8 mouse cellular contexts compared by ENCODE assay signal in genomic region chr4:114405682-114406354, GRCm38 (mm10). TPM values are rescaled to one million over a fixed set of nuclear protein-coding genes. Genes with fewer than 3 reads are reported as not detected.
A peak's percentile ranks its signal among the peaks of the same experiment; 100 is the strongest.
DNase-seq lines count a peak whose midpoint lies in the region; ATAC-seq and TF ChIP-seq lines count a peak whose summit lies in the region.

No protein-coding gene starts in this region.

- no peaks in the 10 kb centered on the region for H3K79me2 ChIP-seq in C2C12 (ENCODE audit: control insufficient read depth, insufficient read depth)

- WGBS in forebrain, embryonic 13.5 days: 1% methylated on average over 29 of the region's 74 CpGs
- WGBS in heart, postnatal 0 days: 0% methylated on average over 23 of the region's 74 CpGs
- WGBS in liver, embryonic 13.5 days (ENCODE audit: insufficient replicate concordance): 0% methylated on average over 21 of the region's 74 CpGs
- under 1% methylated on average over 37 of the region's 74 CpGs for WGBS in stomach, embryonic 15.5 days

- peak; percentile 92 for DNase-seq in heart, postnatal 0 days (ENCODE audit: low spot score)
- DNase-seq in kidney, postnatal 36 days: peak; percentile 92 to 95
- peak; percentile 25 for DNase-seq in liver, embryonic 13.5 days
- peak; percentile 95 for DNase-seq in neural tube, embryonic 10.5 days (ENCODE audit: extremely low spot score, low spot score)

- no peaks in the 10 kb centered on the region for H3K79me3 ChIP-seq in C2C12 (ENCODE audit: low read depth)

- H3K27me3 ChIP-seq in C2C12 (ENCODE audit: control insufficient read depth, insufficient read depth, insufficient read length): peaks cover 37% of the 10 kb centered on the region
- H3K27me3 ChIP-seq in forebrain, embryonic 13.5 days: peaks cover 28% of the 10 kb centered on the region
- H3K27me3 ChIP-seq in heart, postnatal 0 days (ENCODE audit: control insufficient read depth, insufficient read depth, low read length): peaks cover 29% of the 10 kb centered on the region
- peaks cover 58% of the 10 kb centered on the region for H3K27me3 ChIP-seq in liver, embryonic 13.5 days
- peaks cover 16% of the 10 kb centered on the region for H3K27me3 ChIP-seq in stomach, embryonic 15.5 days (replicated peaks)

- H3K4me3 ChIP-seq in C2C12 (ENCODE audit: insufficient read depth, poor library complexity, severe bottlenecking): no peak overlapping the region
- H3K4me3 ChIP-seq in forebrain, embryonic 13.5 days: peak overlapping the region; percentile 73
- H3K4me3 ChIP-seq in heart, postnatal 0 days (ENCODE audit: low read depth, low read length): peak overlapping the region; percentile 92
- H3K4me3 ChIP-seq in liver, embryonic 13.5 days (replicated peaks): peak overlapping the region; percentile 58
- peak overlapping the region; percentile 65 for H3K4me3 ChIP-seq in stomach, embryonic 15.5 days (replicated peaks)

- H3K4me1 ChIP-seq in forebrain, embryonic 13.5 days: peaks cover 24% of the 10 kb centered on the region
- peaks cover 11% of the 10 kb centered on the region for H3K4me1 ChIP-seq in heart, postnatal 0 days (ENCODE audit: control insufficient read depth, insufficient read depth)
- peaks cover 11% of the 10 kb centered on the region for H3K4me1 ChIP-seq in liver, embryonic 13.5 days (replicated peaks)
- peaks cover 6% of the 10 kb centered on the region; the same call in 1 of the 2 replicates for H3K4me1 ChIP-seq in stomach, embryonic 15.5 days

- peak overlapping the region; percentile 73 for H3K9ac ChIP-seq in forebrain, embryonic 13.5 days
- peak overlapping the region; percentile 95 for H3K9ac ChIP-seq in heart, postnatal 0 days (replicated peaks; ENCODE audit: low read depth, low read length)
- H3K9ac ChIP-seq in liver, embryonic 13.5 days: 0 out of 2 replicates have a peak overlapping the region, but pooled peaks have one; percentile 26
- peak overlapping the region; percentile 47; the same call in 1 of the 2 replicates for H3K9ac ChIP-seq in stomach, embryonic 15.5 days

- H3K4me2 ChIP-seq in forebrain, embryonic 13.5 days: peak overlapping the region; percentile 98
- peak overlapping the region; percentile 95 for H3K4me2 ChIP-seq in heart, postnatal 0 days (ENCODE audit: low read depth, low read length)
- H3K4me2 ChIP-seq in liver, embryonic 13.5 days: peak overlapping the region; percentile 70
- H3K4me2 ChIP-seq in stomach, embryonic 15.5 days: peak overlapping the region; percentile 98

- peak; percentile 89 for TF ChIP-seq CTCF in C2C12 (IDR thresholded peaks at IDR 0.05; ENCODE audit: control insufficient read depth, insufficient read depth, insufficient read length)
- TF ChIP-seq CTCF in heart, postnatal 0 days (IDR thresholded peaks at IDR 0.05; ENCODE audit: low read depth): peak; percentile 99

- peak overlapping the region; percentile 63 for H3ac ChIP-seq in C2C12 (ENCODE audit: control insufficient read depth, insufficient read length, low read depth)

- no peaks in the 10 kb centered on the region for H3K9me3 ChIP-seq in forebrain, embryonic 13.5 days (replicated peaks)
- no peaks in the 10 kb centered on the region for H3K9me3 ChIP-seq in heart, postnatal 0 days (replicated peaks; ENCODE audit: control insufficient read depth, low read length)
- H3K9me3 ChIP-seq in liver, embryonic 13.5 days (replicated peaks): no peaks in the 10 kb centered on the region
- no peaks in the 10 kb centered on the region for H3K9me3 ChIP-seq in stomach, embryonic 15.5 days

- H3K36me3 ChIP-seq in C2C12 (ENCODE audit: control insufficient read depth, insufficient read depth): no peaks in the 10 kb centered on the region
- H3K36me3 ChIP-seq in forebrain, embryonic 13.5 days (ENCODE audit: poor library complexity, severe bottlenecking): no peaks in the 10 kb centered on the region
- 0 out of 2 replicates have a peak, but pooled peaks cover 5% of the 10 kb centered on the region for H3K36me3 ChIP-seq in heart, postnatal 0 days (replicated peaks; ENCODE audit: control insufficient read depth, insufficient read depth, low read length)
- no peaks in the 10 kb centered on the region for H3K36me3 ChIP-seq in liver, embryonic 13.5 days
- H3K36me3 ChIP-seq in stomach, embryonic 15.5 days: no peaks in the 10 kb centered on the region

- H3K27ac ChIP-seq in forebrain, embryonic 13.5 days: peak overlapping the region; percentile 59
- peak overlapping the region; percentile 95 for H3K27ac ChIP-seq in heart, postnatal 0 days (ENCODE audit: low read depth)
- H3K27ac ChIP-seq in liver, embryonic 13.5 days: no peak overlapping the region
- peak overlapping the region; percentile 86 for H3K27ac ChIP-seq in stomach, embryonic 15.5 days

- TF ChIP-seq EP300 in heart, postnatal 0 days (IDR thresholded peaks at IDR 0.05; ENCODE audit: low read depth): no peak

- peak; percentile 69 for ATAC-seq in cerebellum, adult (ENCODE audit: insufficient number of reproducible peaks, low FRiP score, low TSS enrichment)
- ATAC-seq in forebrain, embryonic 13.5 days: peak; percentile 85
- ATAC-seq in heart, postnatal 0 days (ENCODE audit: insufficient read depth, low read depth): peak; percentile 86
- ATAC-seq in liver, embryonic 13.5 days (ENCODE audit: low read depth): peak; percentile 72; the same call in 1 of the 2 replicates
- peak; percentile 86 for ATAC-seq in stomach, embryonic 15.5 days (ENCODE audit: insufficient read depth, low FRiP score, low read depth)

TF ChIP-seq in C2C12, 6 proteins besides CTCF, POLR2A, EP300 and RAD21:
- no peak for TF ChIP-seq FOSL1 (IDR thresholded peaks at IDR 0.05; ENCODE audit: insufficient read depth, low read length, poor library complexity, severe bottlenecking)
- TF ChIP-seq CEBPB (IDR thresholded peaks at IDR 0.05; ENCODE audit: low read depth): no peak
- peak; percentile 60 for TF ChIP-seq MAX (IDR thresholded peaks at IDR 0.05)

RNA-seq across cellular contexts. Expression of gene Trabd2b, which starts 0.7 kb away (rescaled TPM):
- polyA plus RNA-seq in C2C12 (2012; fragmentation: generic; extraction: Trizol): 0.28 TPM
- polyA plus RNA-seq in forebrain, embryonic 13.5 days (2015; fragmentation: Nextera tagmentation; extraction: Ambion mirVana): 0.27 and 0.39 TPM in 2 replicates
- total RNA-seq in heart, postnatal 0 days (2014; rRNA removed; ENCODE audit: low replicate concordance): 8.5 and 10.5 TPM in 2 replicates
- polyA plus RNA-seq in heart, postnatal 0 days (2015; fragmentation: Nextera tagmentation; extraction: Ambion mirVana): 4.2 and 4.5 TPM in 2 replicates
- polyA plus RNA-seq in liver, embryonic 13.5 days (2015; fragmentation: Nextera tagmentation; extraction: Ambion mirVana): 0.24 and 0.25 TPM in 2 replicates
- 0.64 and 0.86 TPM in 2 replicates for polyA plus RNA-seq in stomach, embryonic 15.5 days (2015; fragmentation: Nextera tagmentation; extraction: Ambion mirVana)

Comparison
In these comparisons a context has a peak if more than half of its experiments do, and no peak if none do; other contexts are left out.
1. H3K9ac ChIP-seq: peak in every context shown above with its lines; median percentile 95 in heart, postnatal 0 days; 73 in forebrain, embryonic 13.5 days; 47 in stomach, embryonic 15.5 days; 26 in liver, embryonic 13.5 days.
2. DNase-seq: peak in every context shown above with its lines; median percentile 95 in neural tube, embryonic 10.5 days; 94 in kidney, postnatal 36 days; 92 in heart, postnatal 0 days; 25 in liver, embryonic 13.5 days.